Mouse (Mus musculus): ENCODE results near the gene Kif13a. TPM values are rescaled to one million over a fixed set of nuclear protein-coding genes. Genes with fewer than 3 reads are reported as not detected.
A peak's percentile ranks its signal among the peaks of the same experiment; 100 is the strongest.

Gene Kif13a
- polyA plus RNA-seq, 1 experiment: 17.4 TPM

DNA sequence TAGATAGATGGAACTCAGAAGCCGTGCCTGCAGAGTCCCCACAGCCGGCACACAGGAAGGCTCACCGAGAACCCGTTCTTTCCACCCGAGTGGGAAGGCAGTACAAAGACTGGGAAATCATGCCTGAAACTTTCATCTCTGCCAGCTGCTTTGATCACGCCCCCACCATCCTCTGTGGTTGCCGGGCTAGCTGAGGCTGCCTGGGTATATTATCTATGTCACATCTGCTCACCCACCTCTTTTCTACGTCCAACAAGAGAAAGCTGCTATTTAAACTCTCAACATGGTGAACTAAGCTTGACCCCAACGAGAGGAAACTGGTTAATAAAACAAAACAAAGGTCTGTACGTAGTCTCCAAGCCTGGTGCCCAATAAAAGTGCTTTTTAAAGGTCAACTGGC is 149.8 kb downstream of the Kif13a start:
- Histone ChIP-seq H3K4me1 (ENCODE audit: control insufficient read depth, insufficient read depth, low read length) (peaks cover 19% of the 10 kb centered on the region; the same call in 1 of the 2 replicates), H3K27ac (ENCODE audit: insufficient read depth, low read depth, low read length) (no peak overlapping the region; the same call in 1 of the 2 replicates), H3K4me3 (ENCODE audit: insufficient read depth, low read depth, low read length) (no peak overlapping the region), H3K27me3 (replicated peaks; ENCODE audit: control insufficient read depth, insufficient read depth, low read length) (no peaks in the 10 kb centered on the region), H3K36me3 (ENCODE audit: control insufficient read depth, insufficient read depth, low read length) (no peaks in the 10 kb centered on the region; the same call in 1 of the 2 replicates)
- DNase-seq: no peak
- 43% methylated on average over 10 of the region's 10 CpGs for WGBS
- no peak for TF ChIP-seq CTCF (conservative IDR thresholded peaks at IDR 0.05; ENCODE audit: insufficient read depth, insufficient read length, low read depth, low read length)
- TF ChIP-seq POLR2A (IDR thresholded peaks at IDR 0.05; ENCODE audit: low read depth, low read length): no peak

GRCm38 (mm10) chr13:46777461-46777860 is 152.2 kb downstream of the Kif13a start:
- H3K27ac ChIP-seq (ENCODE audit: insufficient read depth, low read depth, low read length): 0 out of 2 replicates have a peak overlapping the region, but pooled peaks have one; percentile 81
- peaks cover 19% of the 10 kb centered on the region; the same call in 1 of the 2 replicates for H3K4me1 ChIP-seq (ENCODE audit: control insufficient read depth, insufficient read depth, low read length)
- no peak for TF ChIP-seq CTCF (conservative IDR thresholded peaks at IDR 0.05; ENCODE audit: insufficient read depth, insufficient read length, low read depth, low read length)
- no peak for TF ChIP-seq POLR2A (IDR thresholded peaks at IDR 0.05; ENCODE audit: low read depth, low read length)
- H3K4me3 ChIP-seq (ENCODE audit: insufficient read depth, low read depth, low read length): no peak overlapping the region
- peaks cover 1% of the 10 kb centered on the region; the same call in 1 of the 2 replicates for H3K36me3 ChIP-seq (ENCODE audit: control insufficient read depth, insufficient read depth, low read length)
- 98% methylated on average over 3 of the region's 3 CpGs for WGBS
- H3K27me3 ChIP-seq (replicated peaks; ENCODE audit: control insufficient read depth, insufficient read depth, low read length): no peaks in the 10 kb centered on the region
- DNase-seq: no peak

- H3K27me3 ChIP-seq (replicated peaks; ENCODE audit: control insufficient read depth, insufficient read depth, low read length): no peaks in the 10 kb centered on the region
- no peak for TF ChIP-seq CTCF (conservative IDR thresholded peaks at IDR 0.05; ENCODE audit: insufficient read depth, insufficient read length, low read depth, low read length)
Measured at GRCm38 (mm10) chr13:46776636-46777305, 152.9 kb downstream of the Kif13a start.

GRCm38 (mm10) chr13:46774998-46775397 is 154.7 kb downstream of the Kif13a start:
- Histone ChIP-seq H3K36me3 (ENCODE audit: control insufficient read depth, insufficient read depth, low read length) (peaks cover 2% of the 10 kb centered on the region; the same call in 1 of the 2 replicates), H3K4me3 (ENCODE audit: insufficient read depth, low read depth, low read length) (no peak overlapping the region), H3K4me1 (ENCODE audit: control insufficient read depth, insufficient read depth, low read length) (peaks cover 10% of the 10 kb centered on the region; the same call in 1 of the 2 replicates), H3K27me3 (replicated peaks; ENCODE audit: control insufficient read depth, insufficient read depth, low read length) (no peaks in the 10 kb centered on the region), H3K27ac (ENCODE audit: insufficient read depth, low read depth, low read length) (no peak overlapping the region)
- no peak for DNase-seq
- WGBS: 87% methylated on average over 5 of the region's 5 CpGs
- no peak for TF ChIP-seq CTCF (conservative IDR thresholded peaks at IDR 0.05; ENCODE audit: insufficient read depth, insufficient read length, low read depth, low read length)
- TF ChIP-seq POLR2A (IDR thresholded peaks at IDR 0.05; ENCODE audit: low read depth, low read length): no peak

More at GRCm38 (mm10) chr13:46776636-46777305, 152.9 kb downstream of the Kif13a start:
- Histone ChIP-seq H3K27ac (ENCODE audit: insufficient read depth, low read depth, low read length) (peak overlapping the region; percentile 81), H3K4me3 (ENCODE audit: insufficient read depth, low read depth, low read length) (peak overlapping the region; percentile 39; the same call in 1 of the 2 replicates), H3K4me1 (ENCODE audit: control insufficient read depth, insufficient read depth, low read length) (peaks cover 19% of the 10 kb centered on the region; the same call in 1 of the 2 replicates), H3K36me3 (ENCODE audit: control insufficient read depth, insufficient read depth, low read length) (peaks cover 2% of the 10 kb centered on the region; the same call in 1 of the 2 replicates)
- peak; percentile 64 for DNase-seq
- WGBS: 13% methylated on average over 14 of the region's 14 CpGs

GRCm38 (mm10) chr13:46772581-46772980 is 157.1 kb downstream of the Kif13a start:
- H3K27me3 ChIP-seq (replicated peaks; ENCODE audit: control insufficient read depth, insufficient read depth, low read length): no peaks in the 10 kb centered on the region
- H3K36me3 ChIP-seq (ENCODE audit: control insufficient read depth, insufficient read depth, low read length): peaks cover 2% of the 10 kb centered on the region; the same call in 1 of the 2 replicates
- DNase-seq: no peak
- H3K4me3 ChIP-seq (ENCODE audit: insufficient read depth, low read depth, low read length): no peak overlapping the region
- peaks cover 10% of the 10 kb centered on the region; the same call in 1 of the 2 replicates for H3K4me1 ChIP-seq (ENCODE audit: control insufficient read depth, insufficient read depth, low read length)
- no peak overlapping the region for H3K27ac ChIP-seq (ENCODE audit: insufficient read depth, low read depth, low read length)
- TF ChIP-seq POLR2A (IDR thresholded peaks at IDR 0.05; ENCODE audit: low read depth, low read length): no peak
- no peak for TF ChIP-seq CTCF (conservative IDR thresholded peaks at IDR 0.05; ENCODE audit: insufficient read depth, insufficient read length, low read depth, low read length)
- WGBS: 98% methylated on average over 13 of the region's 13 CpGs

GRCm38 (mm10) chr13:46765361-46765760 is 164.3 kb downstream of the Kif13a start:
- no peak overlapping the region for H3K4me3 ChIP-seq (ENCODE audit: insufficient read depth, low read depth, low read length)
- 96% methylated on average over 2 of the region's 2 CpGs for WGBS
- no peaks in the 10 kb centered on the region for H3K27me3 ChIP-seq (replicated peaks; ENCODE audit: control insufficient read depth, insufficient read depth, low read length)
- TF ChIP-seq POLR2A (IDR thresholded peaks at IDR 0.05; ENCODE audit: low read depth, low read length): no peak
- TF ChIP-seq CTCF (conservative IDR thresholded peaks at IDR 0.05; ENCODE audit: insufficient read depth, insufficient read length, low read depth, low read length): no peak
- H3K4me1 ChIP-seq (ENCODE audit: control insufficient read depth, insufficient read depth, low read length): no peaks in the 10 kb centered on the region
- DNase-seq: no peak
- H3K27ac ChIP-seq (ENCODE audit: insufficient read depth, low read depth, low read length): no peak overlapping the region
- no peaks in the 10 kb centered on the region; the same call in 1 of the 2 replicates for H3K36me3 ChIP-seq (ENCODE audit: control insufficient read depth, insufficient read depth, low read length)

DNA sequence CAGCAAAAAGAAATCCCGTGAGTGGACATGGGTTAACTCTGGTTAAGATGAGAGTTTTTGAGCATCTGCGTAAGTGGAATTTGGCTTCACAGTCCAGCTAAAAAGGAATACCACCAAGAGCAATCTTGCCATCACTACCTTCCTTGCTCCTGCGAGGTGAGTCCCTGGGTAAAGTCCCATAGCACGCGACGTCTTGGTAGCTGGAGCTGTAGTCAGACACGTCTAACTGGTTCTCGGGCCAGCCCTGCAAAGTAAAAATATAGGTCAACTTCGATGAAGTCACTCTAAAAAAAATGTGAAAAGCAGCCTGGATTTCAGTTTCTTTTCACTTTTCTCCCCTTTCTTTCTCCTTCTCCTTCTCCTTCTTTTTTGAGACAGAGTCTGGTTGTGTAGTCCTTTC is 166.5 kb downstream of the Kif13a start:
- Histone ChIP-seq H3K27ac (ENCODE audit: insufficient read depth, low read depth, low read length) (no peak overlapping the region), H3K4me3 (ENCODE audit: insufficient read depth, low read depth, low read length) (no peak overlapping the region), H3K27me3 (replicated peaks; ENCODE audit: control insufficient read depth, insufficient read depth, low read length) (no peaks in the 10 kb centered on the region), H3K36me3 (ENCODE audit: control insufficient read depth, insufficient read depth, low read length) (no peaks in the 10 kb centered on the region; the same call in 1 of the 2 replicates), H3K4me1 (ENCODE audit: control insufficient read depth, insufficient read depth, low read length) (no peaks in the 10 kb centered on the region)
- 85% methylated on average over 9 of the region's 9 CpGs for WGBS
- no peak for DNase-seq
- TF ChIP-seq POLR2A (IDR thresholded peaks at IDR 0.05; ENCODE audit: low read depth, low read length): no peak
- TF ChIP-seq CTCF (conservative IDR thresholded peaks at IDR 0.05; ENCODE audit: insufficient read depth, insufficient read length, low read depth, low read length): no peak
